10 mouse cellular contexts compared by ENCODE assay signal in the genomic region with DNA sequence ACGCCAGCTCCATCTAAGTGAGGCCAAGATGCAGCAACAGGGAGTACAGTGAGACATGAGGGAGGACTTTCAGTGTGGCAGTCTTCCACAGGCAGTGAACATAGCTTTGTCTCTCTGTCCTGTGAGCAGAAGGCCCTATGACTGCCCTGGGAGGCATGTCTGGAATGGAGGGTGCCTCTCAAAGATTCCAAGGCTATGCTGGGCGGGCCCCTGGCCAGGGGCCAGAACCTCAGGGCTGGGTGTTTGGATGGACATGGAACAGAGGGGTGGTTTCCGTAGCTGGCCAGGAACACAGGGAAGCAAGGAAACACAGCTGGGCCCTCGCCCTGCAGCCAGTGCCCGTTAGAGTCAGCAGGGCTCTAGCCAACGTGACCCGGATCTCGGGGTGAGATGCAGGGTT. TPM values are rescaled to one million over a fixed set of nuclear protein-coding genes. Genes with fewer than 3 reads are reported as not detected.
A peak's percentile ranks its signal among the peaks of the same experiment; 100 is the strongest.
DNase-seq lines count a peak whose midpoint lies in the region; ATAC-seq lines count a peak whose summit lies in the region.
"Had no signal": no experiment of that assay in that cellular context is flagged by ENCODE, and none has a peak within 500 bp of the region (broad histone marks: within the 10 kb centered on the region; RNA-seq: fewer than 3 reads in every experiment).

No protein-coding gene starts in this region.

- peaks cover 76% of the 10 kb centered on the region for H3K36me3 ChIP-seq in kidney, embryonic 14.5 days (ENCODE audit: control insufficient read depth, insufficient read depth, low read length)
- peaks cover 62% of the 10 kb centered on the region for H3K36me3 ChIP-seq in embryonic facial prominence, embryonic 15.5 days
- no peaks in the 10 kb centered on the region for H3K36me3 ChIP-seq in forebrain, embryonic 16.5 days (ENCODE audit: control insufficient read depth, insufficient read depth)

- H3K4me2 ChIP-seq in kidney, embryonic 14.5 days (replicated peaks; ENCODE audit: low read depth, low read length) = no peak overlapping the region
- 0 out of 2 replicates have a peak overlapping the region, but pooled peaks have one; percentile 4 for H3K4me2 ChIP-seq in embryonic facial prominence, embryonic 15.5 days (replicated peaks)
- H3K4me2 ChIP-seq in forebrain, embryonic 16.5 days (ENCODE audit: low read length) = no peak overlapping the region
- H3K4me2 ChIP-seq: liver, embryonic 13.5 days had no signal

- H3K9me3 ChIP-seq in kidney, embryonic 14.5 days (ENCODE audit: control insufficient read depth, low read length) = no peaks in the 10 kb centered on the region
- no peaks in the 10 kb centered on the region for H3K9me3 ChIP-seq in embryonic facial prominence, embryonic 15.5 days (replicated peaks)
- H3K9me3 ChIP-seq in forebrain, embryonic 16.5 days (ENCODE audit: control insufficient read depth, low read length) = no peaks in the 10 kb centered on the region
- H3K9me3 ChIP-seq: liver, embryonic 13.5 days had no signal

- H3K4me3 ChIP-seq in kidney, embryonic 14.5 days (ENCODE audit: low read length) = no peak overlapping the region
- H3K4me3 ChIP-seq in embryonic facial prominence, embryonic 15.5 days (replicated peaks) = no peak overlapping the region
- H3K4me3 ChIP-seq in forebrain, embryonic 16.5 days (replicated peaks; ENCODE audit: low read length) = no peak overlapping the region
- H3K4me3 ChIP-seq: liver, embryonic 13.5 days had no signal

- 81% methylated on average over 8 of the region's 8 CpGs for WGBS in kidney, embryonic 14.5 days
- 66% methylated on average over 8 of the region's 8 CpGs for WGBS in embryonic facial prominence, embryonic 15.5 days
- 84% methylated on average over 8 of the region's 8 CpGs for WGBS in forebrain, embryonic 16.5 days

- peak; percentile 52 for DNase-seq in kidney, adult 11 months
- peak; percentile 79 for DNase-seq in heart, postnatal 4 days
- peak; percentile 87 to 91 for DNase-seq in lung, postnatal 4 days
- no peak for DNase-seq in embryo, embryonic 9.5 days (ENCODE audit: extremely low spot score)
- DNase-seq in right cerebral cortex, postnatal 4 days = no peak
- DNase-seq: liver, embryonic 13.5 days had no signal

- no peak for ATAC-seq in kidney, embryonic 14.5 days (ENCODE audit: low FRiP score, low TSS enrichment)
- ATAC-seq in embryonic facial prominence, embryonic 15.5 days (ENCODE audit: insufficient number of reproducible peaks, low FRiP score, low TSS enrichment, low read depth) = no peak
- no peak for ATAC-seq in forebrain, embryonic 16.5 days

- H3K9ac ChIP-seq in kidney, embryonic 14.5 days (ENCODE audit: low read depth, low read length) = no peak overlapping the region
- H3K9ac ChIP-seq in embryonic facial prominence, embryonic 15.5 days = no peak overlapping the region
- no peak overlapping the region for H3K9ac ChIP-seq in forebrain, embryonic 16.5 days (replicated peaks; ENCODE audit: low read depth, low read length)
- H3K9ac ChIP-seq: liver, embryonic 13.5 days had no signal

- no peak overlapping the region for H3K27ac ChIP-seq in kidney, embryonic 14.5 days (ENCODE audit: low read depth, low read length)
- H3K27ac ChIP-seq in embryonic facial prominence, embryonic 15.5 days (replicated peaks) = peak overlapping the region; percentile 48; the same call in 1 of the 2 replicates
- no peak overlapping the region for H3K27ac ChIP-seq in forebrain, embryonic 16.5 days (ENCODE audit: low read length)
- H3K27ac ChIP-seq: liver, embryonic 13.5 days had no signal

- peaks cover 28% of the 10 kb centered on the region for H3K4me1 ChIP-seq in kidney, embryonic 14.5 days (ENCODE audit: control insufficient read depth, insufficient read depth, low read length)
- H3K4me1 ChIP-seq in embryonic facial prominence, embryonic 15.5 days = peaks cover 65% of the 10 kb centered on the region
- peaks cover 7% of the 10 kb centered on the region for H3K4me1 ChIP-seq in forebrain, embryonic 16.5 days (replicated peaks; ENCODE audit: control insufficient read depth, insufficient read depth, low read length)

- no peaks in the 10 kb centered on the region for H3K27me3 ChIP-seq in kidney, embryonic 14.5 days (ENCODE audit: control insufficient read depth, insufficient read depth, low read length)
- H3K27me3 ChIP-seq in embryonic facial prominence, embryonic 15.5 days = no peaks in the 10 kb centered on the region
- no peaks in the 10 kb centered on the region for H3K27me3 ChIP-seq in forebrain, embryonic 16.5 days (replicated peaks; ENCODE audit: control insufficient read depth, insufficient read depth, low read length)

RNA-seq across cellular contexts. Expression of gene Kank2, which starts 6.7 kb away (rescaled TPM):
- polyA plus RNA-seq in kidney, embryonic 14.5 days (2014; fragmentation: Nextera tagmentation; extraction: Ambion mirVana) = 9.4 and 14.3 TPM in 2 replicates
- 25.2 and 26.2 TPM in 2 replicates for polyA plus RNA-seq in embryonic facial prominence, embryonic 15.5 days (2015; fragmentation: Nextera tagmentation; extraction: Ambion mirVana)
- total RNA-seq in heart, postnatal 4 days (2021) = 10 to 100 TPM; 50.7 to 53.7 TPM
- polyA plus RNA-seq in forebrain, embryonic 16.5 days (2015; fragmentation: Nextera tagmentation; extraction: Ambion mirVana) = 3.2 and 3.7 TPM in 2 replicates

RNA-seq across cellular contexts. Expression of gene Spc24, which starts 31.8 kb away (rescaled TPM):
- 139 and 150 TPM in 2 replicates for polyA plus RNA-seq in kidney, embryonic 14.5 days (2014; fragmentation: Nextera tagmentation; extraction: Ambion mirVana)
- 80.1 and 83.4 TPM in 2 replicates for polyA plus RNA-seq in embryonic facial prominence, embryonic 15.5 days (2015; fragmentation: Nextera tagmentation; extraction: Ambion mirVana)
- 10 to 100 TPM; 37.2 to 38.4 TPM for total RNA-seq in heart, postnatal 4 days (2021)
- 35.1 and 42.8 TPM in 2 replicates for polyA plus RNA-seq in forebrain, embryonic 16.5 days (2015; fragmentation: Nextera tagmentation; extraction: Ambion mirVana)

RNA-seq across cellular contexts. Expression of gene Angptl8, which starts 43.4 kb away (rescaled TPM):
- 2.6 and 3.4 TPM in 2 replicates for polyA plus RNA-seq in kidney, embryonic 14.5 days (2014; fragmentation: Nextera tagmentation; extraction: Ambion mirVana)
- 0.84 and 1.2 TPM in 2 replicates for polyA plus RNA-seq in embryonic facial prominence, embryonic 15.5 days (2015; fragmentation: Nextera tagmentation; extraction: Ambion mirVana)
- total RNA-seq in heart, postnatal 4 days (2021) = not detected
- polyA plus RNA-seq in forebrain, embryonic 16.5 days (2015; fragmentation: Nextera tagmentation; extraction: Ambion mirVana) = 0.51 TPM in 1 of 2 replicates, not detected in the other
- polyA plus RNA-seq: cortical plate, adult 2 months had no signal

Comparison
In these comparisons a context has a peak if more than half of its experiments do, and no peak if none do; other contexts are left out.
1. DNase-seq: peak in kidney, adult 11 months (single experiment), heart, postnatal 4 days (single experiment) and lung, postnatal 4 days (2 of 2); none in embryo, embryonic 9.5 days (single experiment) and right cerebral cortex, postnatal 4 days (single experiment).